Mouse (Mus musculus) left cerebral cortex, postnatal 25 days (tissue): ENCODE results near the gene Akap13. TPM values are rescaled to one million over a fixed set of nuclear protein-coding genes. Genes with fewer than 3 reads are reported as not detected.
"Not testable (repeated sequence)": the region's sequence is repeated elsewhere in the genome, so short reads cannot be mapped to it uniquely, and the experiment has no call there.

ENCODE experiments used
- DNase-seq, 2 experiments: peaks; one replicate each; pipeline ENCODE4 v3.0.0; 2022; ENCODE audit warnings: low spot score in 2 of 2, mixed read lengths in 1 of 2
- intact Hi-C: fragments of 180-260 bp; cut with DNase I; formaldehyde crosslinking; loops from one replicate; pipeline ENCODE4 v1.15.1; 2025
- total RNA-seq, 2 experiments: library from RNA; stranded (reverse); gene quantifications; 2 replicates each; pipeline ENCODE4 v1.2.3; 2021

Gene Akap13
- total RNA-seq, 2 experiments from 2014 or later = 23.1 to 24.3 TPM

DNA sequence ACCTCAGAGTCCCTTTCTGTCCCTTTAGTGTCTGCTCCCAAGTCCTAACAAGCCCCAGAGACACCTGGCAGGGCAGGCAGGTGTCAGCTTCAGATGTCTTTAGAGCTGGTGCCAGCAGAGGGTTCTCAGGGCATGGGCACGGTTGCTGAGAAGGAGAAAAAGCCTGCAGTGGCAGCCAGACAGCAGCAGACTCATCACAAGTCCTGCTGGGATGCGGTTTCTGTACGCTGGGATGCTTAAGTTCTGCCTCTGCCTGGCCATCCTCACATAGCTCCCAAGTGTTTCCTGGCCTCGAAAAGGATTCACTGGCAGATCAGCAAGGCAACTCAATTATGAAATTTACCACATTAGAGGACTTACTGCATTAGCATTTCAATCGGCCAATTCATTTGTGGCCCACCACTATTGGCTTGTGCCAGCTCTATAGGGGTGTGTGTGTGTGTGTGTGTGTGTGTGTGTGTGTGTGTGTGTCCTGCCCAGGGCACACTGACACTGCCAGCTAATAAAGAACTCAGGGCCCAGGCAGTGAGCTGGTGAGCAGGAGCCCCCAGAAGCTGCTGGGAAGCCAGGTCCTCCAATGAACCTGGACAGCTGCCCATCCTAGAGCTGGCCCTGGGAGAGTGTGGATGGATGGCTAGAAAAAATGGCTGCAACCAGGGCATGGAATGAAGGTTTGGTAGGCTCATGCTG lies 311.9 kb downstream of the Akap13 start:
- intact Hi-C loops, DNase-seq: not testable (repeated sequence)

DNA sequence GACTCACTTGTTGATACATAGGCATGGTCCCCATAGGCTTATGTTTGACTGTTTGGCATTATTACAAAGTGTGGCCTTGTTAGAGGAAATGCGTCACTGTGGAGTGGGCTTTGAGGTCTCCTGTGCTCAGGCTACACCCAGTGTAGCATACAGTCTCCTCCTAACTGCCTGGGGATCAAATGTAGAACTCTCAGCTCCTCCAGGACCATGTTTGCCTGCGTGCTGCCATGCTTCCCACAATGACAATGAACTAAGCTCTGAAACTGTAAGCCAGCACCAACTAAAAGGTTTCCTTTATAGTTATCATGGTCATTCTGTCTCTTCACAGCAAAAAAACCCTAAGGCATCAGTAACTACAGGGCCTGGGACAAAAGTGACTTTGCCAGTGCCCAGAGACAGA lies 312.8 kb downstream of the Akap13 start:
- intact Hi-C loops = loop anchor here (1.0 kb wide), 1 partner anchor 83 kb away; no protein-coding TSS in a partner anchor
- DNase-seq = no peak

DNA sequence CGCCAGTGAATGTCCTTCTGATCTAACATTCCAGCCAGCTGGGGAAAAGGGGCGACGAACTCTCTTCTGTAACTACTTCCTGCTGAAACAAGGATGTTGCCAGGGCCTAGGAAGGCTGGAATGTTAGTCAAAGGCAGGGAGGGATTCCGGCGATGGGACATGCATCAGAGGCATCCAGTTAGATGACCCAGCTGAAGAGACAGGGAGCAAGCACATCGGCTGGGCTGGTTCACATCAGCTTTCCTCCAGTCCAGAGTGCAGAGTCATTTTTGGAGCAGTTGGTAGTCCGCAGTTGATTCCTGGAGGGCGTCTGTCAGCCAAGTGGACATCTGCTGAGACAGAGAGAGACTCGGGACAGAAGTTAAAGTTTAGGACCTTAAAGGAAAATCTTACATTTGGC lies 314.6 kb downstream of the Akap13 start:
- intact Hi-C loops = no loop called here
- DNase-seq = no peak

DNA sequence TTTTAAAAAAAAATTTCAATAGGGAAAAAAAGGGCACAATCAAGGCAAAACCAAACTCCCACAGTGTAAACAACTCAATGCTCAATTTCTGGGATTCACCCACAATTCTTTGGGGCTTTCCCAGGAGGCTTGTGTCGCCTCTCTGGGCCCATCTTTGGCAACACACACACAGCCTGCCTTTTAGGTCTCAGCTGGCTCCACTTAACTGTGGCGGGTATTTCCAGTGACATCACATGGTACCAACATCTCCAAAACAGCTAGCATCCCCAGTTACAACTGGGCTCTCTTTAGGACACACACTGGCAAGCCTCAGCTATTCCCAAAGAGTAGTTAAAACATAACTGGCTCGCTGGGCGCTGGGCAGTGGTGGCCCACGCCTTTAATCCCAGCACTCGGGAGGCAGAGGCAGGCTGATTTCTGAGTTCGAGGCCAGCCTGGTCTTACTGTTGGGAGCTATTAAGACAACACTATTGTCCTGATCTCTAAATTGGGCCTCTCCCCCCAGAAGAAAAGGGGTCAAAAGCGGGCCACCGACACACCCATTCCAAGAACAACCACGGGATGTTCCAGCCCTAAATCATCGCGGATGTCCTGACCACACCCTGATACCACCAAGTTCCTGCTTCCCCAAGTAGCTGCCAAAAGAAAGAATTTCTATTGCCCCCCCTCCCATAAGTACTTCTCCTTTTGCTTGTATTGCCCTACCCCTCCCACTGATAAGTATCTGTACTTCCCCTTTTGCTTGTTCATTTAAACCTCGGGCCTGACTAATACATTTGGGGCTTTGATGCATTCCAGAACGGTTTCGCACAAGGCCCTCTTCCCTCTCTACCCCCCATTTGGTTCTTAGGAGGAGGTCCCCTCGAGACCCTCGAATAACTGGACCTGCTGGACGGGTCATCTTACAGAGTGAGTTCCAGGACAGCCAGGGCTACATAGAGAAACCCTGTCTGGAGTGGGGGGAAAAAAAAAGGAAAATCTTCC lies 319.1 kb downstream of the Akap13 start:
- DNase-seq, intact Hi-C loops: not testable (repeated sequence)

DNA sequence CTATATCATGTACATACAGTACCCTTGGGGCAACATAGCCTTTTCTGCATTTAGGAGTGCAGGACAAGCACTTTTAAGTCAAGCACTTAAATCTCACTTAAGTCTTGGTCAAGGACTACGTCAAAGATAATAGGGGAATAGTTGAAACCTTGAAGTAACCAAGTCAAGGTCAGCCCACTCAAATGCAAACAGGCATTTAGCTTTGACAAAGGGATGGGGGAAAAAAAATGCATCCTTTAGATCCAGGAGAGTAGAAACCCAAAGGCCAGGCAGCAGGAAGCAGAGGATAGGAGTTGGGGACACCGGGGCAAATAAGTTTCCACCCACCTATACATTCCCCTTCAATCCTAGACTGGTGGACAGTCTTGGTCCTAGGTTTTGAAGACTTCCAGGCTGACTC lies 322.7 kb downstream of the Akap13 start:
- DNase-seq = no peak
- intact Hi-C loops = no loop called here

DNA sequence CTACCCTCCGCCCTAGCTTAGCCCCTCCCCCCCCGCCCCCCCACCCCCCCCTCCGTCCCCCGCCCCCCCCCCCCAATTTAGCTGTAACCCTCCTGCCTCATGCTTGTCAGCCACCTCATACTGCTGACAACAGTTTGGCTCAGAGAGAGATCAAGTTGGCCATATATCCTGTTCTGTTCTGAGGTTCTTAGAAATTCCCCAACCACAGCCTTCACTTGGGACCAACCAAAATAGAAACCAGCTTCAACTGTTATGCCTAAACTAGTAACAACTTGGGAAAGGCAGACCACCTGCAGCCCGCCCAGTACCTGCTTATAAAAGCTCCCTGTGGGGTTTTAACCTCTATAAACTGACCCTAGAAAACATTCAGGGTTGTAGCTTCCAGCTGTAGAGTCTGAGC lies 325.5 kb downstream of the Akap13 start:
- no peak for DNase-seq
- intact Hi-C loops = no loop called here

DNA sequence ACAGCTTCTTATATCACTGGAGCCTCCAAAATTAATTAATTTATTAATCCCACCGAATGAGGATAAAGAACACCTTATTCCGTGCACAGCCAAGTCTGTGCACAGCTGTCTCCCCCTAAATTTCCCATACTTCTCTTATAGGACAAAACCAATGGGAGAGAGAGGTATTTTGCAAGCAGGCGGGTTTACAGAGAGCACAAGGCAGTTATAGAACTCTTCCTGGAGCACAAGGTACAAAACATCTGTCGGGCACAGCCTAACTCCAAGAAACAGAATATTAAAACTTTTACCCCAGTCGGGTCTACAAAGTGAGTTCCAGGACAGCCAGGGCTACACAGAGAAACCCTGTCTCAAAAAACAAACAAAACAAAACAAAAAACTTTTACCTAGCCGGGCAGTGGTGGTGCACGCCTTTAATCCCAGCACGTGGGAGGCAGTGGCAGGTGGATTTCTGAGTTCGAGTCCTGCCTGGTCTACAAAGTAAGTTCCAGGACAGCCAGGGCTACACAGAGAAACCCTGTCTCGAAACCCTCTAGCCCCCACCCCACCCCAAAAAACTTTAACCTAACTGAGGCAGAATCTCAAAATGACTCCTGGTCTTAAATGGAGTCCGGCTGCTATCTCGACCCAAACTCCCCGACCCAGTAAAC lies 326.1 kb downstream of the Akap13 start:
- intact Hi-C loops = no loop called here
- DNase-seq = no peak

DNA sequence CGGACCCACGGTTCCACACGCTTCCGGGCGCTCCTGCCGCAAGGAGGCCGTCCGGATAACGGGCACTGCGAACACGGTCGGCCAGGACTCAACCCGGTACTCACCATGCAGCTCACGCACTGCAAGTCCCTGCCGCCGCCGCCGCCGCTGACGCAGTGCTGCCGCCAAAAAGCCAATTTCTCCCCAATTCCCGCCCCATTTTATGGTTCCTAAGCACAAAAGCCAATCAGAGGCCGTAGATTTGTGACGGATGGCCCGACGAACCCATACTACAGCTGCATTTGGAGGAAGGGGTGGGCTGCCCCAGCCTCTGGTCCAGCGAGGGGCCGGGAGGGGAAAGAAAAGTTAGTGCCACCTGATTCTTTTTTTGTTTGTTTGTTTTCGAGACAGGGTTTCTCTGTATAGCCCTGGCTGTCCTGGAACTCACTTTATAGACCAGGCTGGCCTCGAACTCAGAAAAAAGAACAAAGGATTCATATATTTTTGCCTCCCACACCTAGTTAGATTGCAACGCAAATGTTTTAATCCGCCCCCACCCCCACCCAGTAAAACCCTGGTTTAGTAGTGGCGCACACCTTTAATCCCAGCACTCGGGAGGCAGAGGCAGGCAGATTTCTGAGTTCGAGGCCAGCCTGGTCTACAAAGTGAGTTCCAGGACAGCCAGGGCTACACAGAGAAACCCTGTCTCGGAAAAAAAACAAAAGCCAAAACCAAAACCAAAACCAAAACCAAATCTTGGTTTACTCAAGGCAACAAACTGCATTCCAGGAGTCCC lies 326.8 kb downstream of the Akap13 start:
- intact Hi-C loops = no loop called here
- DNase-seq = peak; percentile 80 to 88

DNA sequence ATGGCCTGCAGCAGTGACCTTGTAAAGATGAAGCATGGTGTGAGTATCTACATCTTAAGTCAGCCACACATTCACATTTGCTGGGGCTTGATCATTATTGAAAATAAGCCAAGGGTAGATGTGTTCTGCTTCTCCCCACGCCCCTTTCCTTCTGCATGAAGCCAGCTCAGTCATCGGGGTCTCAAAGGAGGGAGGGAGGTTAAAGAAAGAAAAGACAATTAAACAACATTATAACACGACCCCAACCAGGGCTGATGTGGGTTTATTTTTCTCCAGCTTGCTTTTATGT lies 327.3 kb downstream of the Akap13 start:
- intact Hi-C loops = no loop called here
- no peak for DNase-seq

DNA sequence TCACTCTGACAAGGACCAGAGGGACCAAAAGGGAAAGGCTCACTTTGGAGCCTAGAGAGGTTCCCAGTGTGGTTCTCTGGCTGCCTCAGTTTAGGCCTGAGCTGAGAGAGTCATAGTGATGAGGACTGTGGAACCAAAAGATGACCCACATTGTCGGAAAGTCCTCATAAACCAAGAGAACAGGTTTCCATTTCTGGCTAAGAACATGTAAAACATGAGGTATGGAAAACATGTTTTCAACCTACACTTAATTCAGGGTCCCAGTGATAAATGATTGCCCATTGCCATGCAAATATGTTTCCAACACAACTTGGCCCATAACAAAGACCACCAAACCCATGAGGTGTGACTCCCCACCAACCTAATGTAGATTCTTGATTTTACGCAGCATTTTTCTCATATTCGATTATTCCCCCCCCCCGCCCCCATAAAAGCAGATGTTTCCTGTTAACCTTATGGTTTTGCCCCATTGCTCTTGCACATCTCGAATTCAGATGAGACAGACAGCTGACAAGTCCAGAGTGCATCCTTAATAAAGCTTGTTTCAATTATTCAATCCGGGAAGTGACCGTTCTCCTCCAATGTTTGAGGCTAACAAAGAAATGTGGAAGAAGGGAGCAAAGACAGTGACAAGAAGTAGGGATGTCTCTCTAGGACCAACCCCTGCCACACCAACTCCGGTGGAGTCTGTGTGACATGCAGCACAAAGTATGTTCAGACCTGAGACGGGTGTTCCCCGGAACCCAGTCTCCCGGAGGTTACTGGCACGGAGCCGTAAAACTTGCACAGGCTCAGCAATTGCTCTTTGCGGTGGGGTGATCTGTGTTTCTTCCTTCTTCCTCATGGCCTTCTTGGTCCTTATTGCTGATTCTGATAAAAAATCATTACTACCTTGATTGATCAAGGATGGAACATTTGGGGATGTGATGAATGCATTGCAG lies 330.3 kb downstream of the Akap13 start:
- DNase-seq = no peak
- intact Hi-C loops = no loop called here

DNA sequence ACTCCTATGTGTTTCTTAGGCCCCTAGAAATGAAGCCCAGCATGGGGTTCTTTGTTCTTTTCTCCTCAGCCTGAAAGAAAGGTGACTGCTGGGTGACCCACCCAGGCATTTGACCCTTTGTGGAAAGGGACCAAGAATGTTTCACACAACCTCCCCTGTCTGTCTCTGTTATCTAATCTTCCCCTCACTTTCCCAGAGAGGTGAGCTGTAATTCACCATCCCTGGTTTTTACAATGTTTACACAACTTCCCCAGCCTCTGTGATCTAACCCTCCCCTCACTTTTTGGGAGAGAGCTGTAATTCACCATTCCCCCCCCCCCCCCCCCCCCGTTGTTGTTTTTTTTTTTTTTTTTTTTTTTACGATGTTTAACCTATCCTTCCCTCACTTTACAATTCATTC lies 331.5 kb downstream of the Akap13 start:
- intact Hi-C loops = loop anchor here (1.0 kb wide), 1 partner anchor 49 kb away; no protein-coding TSS in a partner anchor
- DNase-seq = no peak

DNA sequence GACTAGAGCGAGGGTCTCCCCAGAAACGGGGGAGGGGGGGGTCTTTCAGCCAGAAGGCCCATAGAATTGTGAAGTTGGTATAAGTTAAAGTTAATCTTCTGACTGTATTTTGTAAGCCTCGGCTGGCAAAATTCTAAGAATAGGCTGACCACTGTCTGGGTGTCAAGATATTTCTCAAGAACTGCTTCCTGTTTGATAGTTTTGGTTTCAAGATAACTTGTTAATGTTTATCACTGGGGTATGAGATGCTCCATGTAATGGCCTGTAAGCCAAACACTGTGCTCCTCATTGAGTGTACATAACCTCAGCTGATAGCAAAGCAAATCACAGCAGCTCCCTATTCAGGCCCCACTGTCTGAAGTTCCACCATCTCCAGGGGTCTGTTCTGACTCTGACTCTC lies 332.0 kb downstream of the Akap13 start:
- intact Hi-C loops = loop anchor here (1.0 kb wide), 1 partner anchor 49 kb away; no protein-coding TSS in a partner anchor
- DNase-seq = no peak

DNA sequence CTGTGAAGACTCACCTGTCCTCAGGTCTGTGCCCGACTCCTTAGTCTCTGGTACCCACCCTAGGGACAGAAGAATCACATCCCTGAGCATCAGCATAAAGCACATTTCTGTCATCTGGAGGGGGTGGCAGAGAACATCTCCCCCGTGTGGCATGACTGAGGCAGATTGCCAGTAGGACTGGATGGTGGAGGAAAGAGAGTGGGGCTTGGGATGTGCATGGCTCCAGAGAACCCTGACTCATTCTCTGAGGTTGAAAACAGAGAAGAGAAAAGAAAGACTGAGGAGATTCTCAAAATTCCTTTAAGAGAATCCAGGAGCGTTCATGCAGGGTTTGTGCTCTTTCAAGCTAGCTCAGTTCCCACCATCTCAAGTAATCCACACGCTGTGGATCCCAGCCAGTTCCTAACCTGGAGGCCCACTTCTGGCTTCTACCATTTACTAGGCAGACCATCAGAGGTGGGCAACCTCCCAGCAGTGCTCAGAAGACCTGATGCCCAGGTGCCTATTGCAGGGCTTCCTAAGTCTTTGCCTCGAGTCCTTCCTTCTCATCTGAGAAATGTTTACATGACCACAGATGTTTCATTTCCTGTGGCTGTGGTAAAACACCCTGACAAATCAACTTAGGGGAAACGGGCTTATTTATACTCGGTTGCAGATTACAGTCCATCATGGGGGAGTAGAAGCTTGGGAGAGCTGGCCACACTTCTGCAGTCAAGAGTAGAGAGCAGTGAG lies 332.9 kb downstream of the Akap13 start:
- intact Hi-C loops = not testable (repeated sequence)
- DNase-seq = peak in 1 of 2 experiments; percentile 38

DNA sequence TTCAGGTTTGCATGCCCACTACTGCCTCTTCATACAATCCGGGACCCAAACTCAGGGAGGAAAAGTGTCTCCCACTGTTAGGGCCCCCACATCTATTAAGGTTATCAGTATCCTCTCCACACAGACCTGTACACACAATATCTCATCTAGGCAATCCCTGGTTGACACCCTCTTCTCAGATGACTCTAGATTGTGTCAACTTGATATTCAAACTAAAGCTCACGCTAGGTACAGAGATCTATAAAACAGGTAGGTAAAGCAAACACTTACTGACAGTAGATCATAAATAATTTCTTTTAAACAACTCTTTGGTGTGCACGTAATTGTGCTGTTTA lies 333.4 kb downstream of the Akap13 start:
- DNase-seq, intact Hi-C loops: not testable (repeated sequence)

DNA sequence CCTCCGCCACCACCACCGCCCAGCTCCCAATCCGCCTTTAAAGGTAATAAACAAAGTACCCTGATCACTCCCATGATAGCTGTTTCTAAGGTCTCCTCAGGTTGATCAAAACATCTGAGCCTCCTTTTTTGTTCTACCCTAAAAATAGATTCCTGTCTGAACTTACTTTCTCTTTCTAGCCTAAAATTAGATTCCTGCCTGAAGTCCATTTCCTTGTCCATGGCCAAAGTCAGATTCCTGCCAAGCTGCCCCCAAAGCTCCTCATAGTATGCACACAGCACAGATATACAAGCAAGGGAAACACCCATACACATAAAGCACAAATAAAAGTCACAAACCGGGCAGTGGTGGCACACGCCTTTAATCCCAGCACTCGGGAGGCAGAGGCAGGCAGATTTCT lies 334.4 kb downstream of the Akap13 start:
- intact Hi-C loops = no loop called here

DNA sequence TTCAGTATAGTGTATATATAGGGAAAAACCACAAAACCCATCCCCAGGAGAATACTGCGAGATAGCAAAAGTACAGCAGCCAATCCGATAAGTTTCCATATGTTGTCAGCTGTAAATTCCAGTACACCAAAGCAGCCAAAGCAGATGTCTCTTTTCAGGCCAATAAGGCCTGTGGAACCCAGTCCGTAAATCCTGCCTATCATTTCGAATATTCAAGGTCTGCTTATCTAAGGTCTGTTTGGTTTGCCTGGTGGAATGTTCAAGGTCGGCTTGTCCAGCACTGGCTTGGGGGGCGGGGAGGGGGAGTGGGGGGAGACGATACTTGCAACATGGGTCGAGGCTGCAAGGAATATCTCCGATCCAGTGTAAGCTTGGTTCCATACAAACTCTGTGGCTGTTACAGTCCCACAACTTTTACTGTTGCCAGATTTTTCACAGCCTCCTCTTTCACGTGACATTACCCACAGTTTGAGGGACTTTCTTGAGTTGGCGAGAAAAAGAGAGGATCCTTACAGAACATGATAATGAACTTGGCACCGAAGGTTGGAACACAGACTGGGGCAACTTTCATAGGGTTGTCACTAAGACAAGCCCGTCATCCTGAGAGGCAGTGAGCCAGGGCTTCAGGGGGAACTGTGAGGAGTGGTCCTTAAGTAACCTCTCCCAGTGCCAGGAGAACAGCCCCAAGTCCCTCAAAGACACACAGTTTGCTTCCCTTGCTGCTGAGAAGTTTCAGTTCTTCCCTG lies 335.9 kb downstream of the Akap13 start:
- peak in 1 of 2 experiments; percentile 39 for DNase-seq
- intact Hi-C loops = not testable (repeated sequence)

More for the DNA sequence above, 334.4 kb downstream of the Akap13 start:
- DNase-seq = no peak

DNA sequence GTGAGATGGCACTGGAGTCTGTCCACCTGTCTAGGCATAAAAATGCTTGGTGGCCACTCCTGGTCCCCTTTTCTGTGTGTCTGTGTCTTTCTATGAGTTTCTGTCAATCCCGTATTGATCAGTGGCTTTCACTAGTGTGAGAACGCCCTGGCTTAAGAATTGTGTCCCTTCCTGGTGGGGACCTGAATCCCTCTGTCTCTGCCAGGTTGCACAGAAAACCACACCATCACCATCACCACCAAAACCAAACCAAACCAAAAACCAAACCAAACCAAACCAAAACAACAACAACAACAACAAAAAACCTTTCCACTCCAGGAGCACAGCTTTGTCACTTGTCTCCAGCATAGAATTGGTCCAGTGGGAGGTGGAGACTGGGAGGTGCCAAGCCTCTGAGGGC lies 337.8 kb downstream of the Akap13 start:
- no peak for DNase-seq
- intact Hi-C loops = no loop called here
